Mouse (Mus musculus) kidney, adult 2 months (tissue): ENCODE results near the gene Ntf3. TPM values are rescaled to one million over a fixed set of nuclear protein-coding genes. Genes with fewer than 3 reads are reported as not detected.

Source experiments
- DNase-seq: peaks from one replicate; pipeline ENCODE4 v3.0.0; 2021
- H3K27ac ChIP-seq: fragments of 200-500 bp; 2 replicates; pipeline ENCODE4 v1.5.1; 2012; ENCODE audit warnings: low read depth, low read length, control low read depth, inconsistent platforms; ENCODE audit not compliant: insufficient read depth
- H3K27me3 ChIP-seq: fragments of 200-500 bp; replicated peaks from 2 replicates; pipeline ENCODE4 v1.6.1; 2012; ENCODE audit warnings: mild to moderate bottlenecking, moderate library complexity, low read length, inconsistent platforms; ENCODE audit not compliant: control insufficient read depth, insufficient read depth
- H3K36me3 ChIP-seq: fragments of 200-500 bp; 2 replicates; pipeline ENCODE4 v1.6.1; 2012; ENCODE audit warnings: mild to moderate bottlenecking, moderate library complexity, low read length, inconsistent platforms; ENCODE audit not compliant: control insufficient read depth, insufficient read depth
- H3K4me1 ChIP-seq: fragments of 200-500 bp; 2 replicates; pipeline ENCODE4 v1.6.1; 2011; ENCODE audit warnings: low read length; ENCODE audit not compliant: control insufficient read depth, insufficient read depth
- H3K4me3 ChIP-seq: fragments of 200-500 bp; 2 replicates; pipeline ENCODE4 v1.5.1; 2011; ENCODE audit warnings: mild to moderate bottlenecking, low read depth, low read length, control low read depth; ENCODE audit not compliant: insufficient read depth
- CTCF ChIP-seq: fragments of 200-500 bp; conservative IDR thresholded peaks from 2 replicates; pipeline ENCODE4 v1.5.1; 2011; ENCODE audit warnings: low read depth, mild to moderate bottlenecking, control low read depth, low read length, moderate library complexity, mixed read lengths; ENCODE audit not compliant: insufficient read depth, insufficient read length
- POLR2A ChIP-seq: fragments of 200-500 bp; IDR thresholded peaks from one replicate; pipeline ENCODE4 v1.6.1; 2011; ENCODE audit warnings: low read depth, low read length, control low read depth
- WGBS: fragments of 180-500 bp; shearing (Covaris S2); methylation state at CpG from one replicate; pipeline ENCODE4 v1.1.7; 2018; 5-methylcytosine and 5-hydroxymethylcytosine counted together
- polyA plus RNA-seq: library from polyadenylated mRNA; depleted of rRNA; stranded (reverse); fragments of >200 nt; gene quantifications from 2 replicates; pipeline ENCODE4 v1.2.3, GENCODE M21; 2012

Ntf3 gene
- polyA plus RNA-seq, 1 experiment = 4.1 TPM

DNA sequence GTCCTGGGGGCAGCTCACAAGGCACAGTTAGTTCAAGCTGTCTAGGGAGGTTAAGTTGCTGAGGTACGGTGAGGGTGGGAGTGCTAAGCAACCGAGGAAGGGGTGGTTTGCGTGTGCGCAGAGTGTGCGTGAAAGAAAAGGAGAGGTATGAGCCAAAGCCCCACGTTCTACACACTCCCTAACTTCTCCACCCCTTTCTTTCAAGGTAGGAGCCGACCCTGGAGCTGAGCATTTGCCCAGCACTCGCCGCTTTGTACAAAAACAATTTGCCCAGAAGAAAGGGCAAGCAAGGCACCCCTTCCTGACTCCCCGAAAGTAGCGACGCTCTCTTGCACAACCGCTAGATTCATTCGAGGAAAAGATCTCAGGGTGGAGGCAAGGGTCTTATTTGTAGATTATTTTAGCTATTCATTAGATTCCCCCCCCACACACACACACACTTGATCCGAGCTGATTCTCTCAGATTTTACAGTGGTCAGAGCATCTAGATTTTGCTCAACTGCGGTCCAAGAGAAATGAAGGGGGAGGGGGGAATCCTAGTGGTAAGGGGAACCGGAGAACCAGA is 1.0 kb downstream of the Ntf3 start:
- TF ChIP-seq POLR2A = no peak
- TF ChIP-seq CTCF = no peak
- H3K4me3 ChIP-seq = peak overlapping the region; percentile 46
- H3K36me3 ChIP-seq = no peaks in the 10 kb centered on the region
- no peaks in the 10 kb centered on the region for H3K27me3 ChIP-seq
- 47% methylated on average over 17 of the region's 17 CpGs for WGBS
- H3K27ac ChIP-seq = no peak overlapping the region
- peaks cover 5% of the 10 kb centered on the region; the same call in 1 of the 2 replicates for H3K4me1 ChIP-seq
- no peak for DNase-seq

DNA sequence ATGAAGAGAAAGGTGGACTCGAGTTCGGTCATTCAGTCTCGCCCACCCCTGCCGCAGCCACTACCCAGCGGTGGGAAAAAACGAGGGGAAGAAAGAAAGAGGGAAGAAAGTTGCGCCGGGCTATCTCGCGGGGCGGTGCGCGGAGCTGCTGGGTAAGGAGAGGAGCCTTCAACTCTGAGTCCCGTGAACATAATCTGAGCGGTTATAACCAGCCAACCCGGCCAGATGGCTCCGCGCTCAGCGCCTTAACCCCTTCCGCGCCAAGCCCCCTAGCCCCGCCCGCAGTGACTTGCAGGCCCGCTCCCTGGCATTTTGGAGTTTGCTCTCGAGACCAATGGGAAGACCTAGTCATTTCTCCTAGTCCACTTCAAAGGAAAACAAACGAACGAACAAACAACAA is 1.9 kb downstream of the Ntf3 start:
- WGBS = 4% methylated on average over 27 of the region's 27 CpGs
- TF ChIP-seq POLR2A (no peak), CTCF (no peak)
- Histone ChIP-seq H3K27me3 (no peaks in the 10 kb centered on the region), H3K4me1 (peaks cover 5% of the 10 kb centered on the region; the same call in 1 of the 2 replicates), H3K4me3 (peak overlapping the region; percentile 59), H3K27ac (no peak overlapping the region), H3K36me3 (no peaks in the 10 kb centered on the region)
- peak; percentile 43 for DNase-seq

DNA sequence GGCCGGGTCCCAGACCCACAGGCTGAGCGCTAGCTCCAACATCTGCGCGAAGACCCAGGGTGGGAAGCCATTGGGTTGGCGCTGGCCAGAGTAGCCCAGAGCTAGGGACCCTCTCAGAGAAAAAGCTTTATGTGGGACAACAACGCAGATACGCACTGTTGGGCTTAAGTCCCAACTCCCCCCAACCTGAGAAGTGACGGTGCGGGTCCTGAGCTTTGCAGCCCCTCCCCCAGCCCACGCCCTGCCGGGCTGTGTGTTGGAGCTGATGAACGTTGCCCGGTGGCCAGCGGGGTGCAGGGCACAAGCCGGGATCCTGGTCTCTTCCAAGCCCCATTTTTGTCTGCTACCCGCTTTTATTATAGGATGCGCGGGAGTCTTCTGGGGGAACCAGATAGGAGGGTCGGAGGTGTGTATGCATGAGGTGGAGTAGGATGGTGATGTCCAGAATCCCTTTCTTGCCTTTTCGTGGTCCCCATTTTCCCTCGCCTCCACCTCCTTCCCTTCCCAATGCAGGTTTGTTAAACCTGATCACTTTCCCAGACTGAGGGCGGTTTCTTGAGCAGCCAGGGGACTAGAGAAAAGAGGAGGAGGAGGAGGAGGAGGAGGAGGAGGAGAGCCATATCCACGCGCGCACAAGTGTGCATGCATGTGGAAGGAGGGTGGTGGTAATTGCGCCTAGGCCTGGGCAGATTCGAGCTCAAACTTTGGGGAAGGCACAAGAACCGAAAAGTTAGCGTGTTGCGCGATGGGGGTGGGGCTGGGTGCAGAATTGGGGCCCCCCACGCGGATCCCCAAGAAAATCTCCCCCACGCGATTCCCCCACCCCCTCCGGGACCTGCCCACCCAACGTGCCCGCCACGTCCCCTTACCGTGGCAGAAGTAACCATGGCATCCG is 2.6 kb downstream of the Ntf3 start:
- Histone ChIP-seq H3K27ac (peak overlapping the region; percentile 57), H3K4me3 (peak overlapping the region; percentile 59), H3K36me3 (no peaks in the 10 kb centered on the region), H3K27me3 (no peaks in the 10 kb centered on the region), H3K4me1 (peaks cover 5% of the 10 kb centered on the region; the same call in 1 of the 2 replicates)
- 3% methylated on average over 41 of the region's 41 CpGs for WGBS
- TF ChIP-seq POLR2A = no peak
- TF ChIP-seq CTCF = no peak
- no peak for DNase-seq

DNA sequence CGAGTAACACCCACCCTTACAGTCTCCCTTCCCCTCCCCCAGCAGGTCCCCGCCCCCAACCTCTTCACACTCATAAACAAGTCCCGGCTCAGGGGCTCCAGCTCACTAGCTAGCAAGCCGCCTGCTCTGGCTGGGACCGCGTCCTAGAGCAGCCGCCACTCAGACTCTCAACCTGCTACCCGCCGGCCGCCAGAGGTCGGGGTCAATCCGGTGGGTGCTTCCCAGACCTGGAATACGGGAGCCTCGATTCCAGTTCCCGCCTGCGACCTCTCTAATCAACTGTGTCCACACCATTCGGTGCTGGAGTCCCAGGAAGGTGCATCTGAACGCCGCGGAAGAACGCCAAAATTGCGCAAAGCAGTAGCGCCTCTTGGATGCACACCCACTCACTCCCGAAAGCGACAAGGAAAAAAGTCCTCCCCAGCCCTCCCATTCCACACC is 3.5 kb downstream of the Ntf3 start:
- Histone ChIP-seq H3K4me1 (peaks cover 5% of the 10 kb centered on the region; the same call in 1 of the 2 replicates), H3K36me3 (no peaks in the 10 kb centered on the region), H3K27ac (peak overlapping the region; percentile 57), H3K4me3 (peak overlapping the region; percentile 59), H3K27me3 (no peaks in the 10 kb centered on the region)
- peak; percentile 64 for DNase-seq
- TF ChIP-seq POLR2A = no peak
- TF ChIP-seq CTCF = no peak
- 1% methylated on average over 25 of the region's 25 CpGs for WGBS

DNA sequence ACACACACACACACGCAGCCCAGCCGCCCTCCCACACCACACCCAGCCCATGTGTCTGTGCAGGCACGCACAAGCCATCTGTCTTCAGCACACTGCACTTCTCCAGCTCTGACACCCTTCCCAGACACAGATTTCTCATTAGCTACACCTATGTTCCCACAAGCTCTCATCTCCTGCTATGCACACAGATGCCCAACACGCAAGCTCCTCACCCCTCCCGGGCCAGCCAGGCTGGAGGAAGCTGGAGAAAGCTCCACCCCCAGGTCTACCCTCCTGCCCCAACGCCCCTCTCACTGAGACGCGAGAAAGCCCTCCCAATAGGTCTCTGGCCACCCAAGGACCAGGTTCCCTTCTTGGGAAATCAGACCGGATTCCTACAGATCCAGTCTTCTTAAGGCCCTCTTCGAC is 4.4 kb downstream of the Ntf3 start:
- no peak for TF ChIP-seq CTCF
- no peak for TF ChIP-seq POLR2A
- no peaks in the 10 kb centered on the region for H3K27me3 ChIP-seq
- peak overlapping the region; percentile 47 for H3K27ac ChIP-seq
- H3K4me3 ChIP-seq = peak overlapping the region; percentile 59
- no peaks in the 10 kb centered on the region for H3K36me3 ChIP-seq
- 18% methylated on average over 10 of the region's 10 CpGs for WGBS
- H3K4me1 ChIP-seq = peaks cover 5% of the 10 kb centered on the region; the same call in 1 of the 2 replicates
- peak; percentile 41 for DNase-seq

DNA sequence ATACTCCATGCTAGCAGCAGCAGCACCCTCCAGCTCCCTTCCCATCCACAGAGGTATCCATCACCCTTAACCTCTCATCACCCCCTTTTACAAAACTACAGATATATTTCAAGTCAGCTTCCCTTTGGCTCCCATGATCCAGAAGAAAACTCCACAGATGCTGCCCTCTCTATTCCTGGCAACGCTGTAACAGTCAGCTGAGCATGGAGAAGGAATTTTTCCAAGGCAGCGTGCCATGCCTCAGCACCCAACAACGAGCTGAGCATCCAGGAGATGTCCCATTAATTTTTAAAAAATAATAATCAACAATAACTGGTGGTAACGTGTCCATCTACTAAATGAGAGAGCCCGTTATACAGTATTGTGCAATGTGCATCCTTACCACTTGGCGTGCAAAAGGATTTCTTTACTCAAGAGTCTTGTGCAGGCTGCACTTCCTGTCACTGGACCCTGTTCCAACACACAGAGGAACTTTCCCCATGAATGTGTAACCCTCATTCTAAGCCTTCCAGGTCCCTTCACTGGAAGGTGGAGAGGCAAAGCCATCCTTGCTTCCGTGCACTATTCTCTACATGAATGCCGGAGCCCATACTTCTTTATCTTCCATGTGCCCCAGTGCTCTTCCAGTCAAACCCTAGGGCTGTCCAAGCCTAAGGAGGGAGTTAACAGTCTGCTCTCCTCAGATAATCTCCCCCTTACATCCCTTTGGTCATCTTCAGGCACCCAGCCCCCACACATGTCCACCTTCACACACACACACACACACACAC is 5.0 kb downstream of the Ntf3 start:
- Histone ChIP-seq H3K27me3 (no peaks in the 10 kb centered on the region), H3K4me3 (peak overlapping the region; percentile 59), H3K27ac (peak overlapping the region; percentile 33; the same call in 1 of the 2 replicates), H3K36me3 (no peaks in the 10 kb centered on the region), H3K4me1 (peaks cover 5% of the 10 kb centered on the region; the same call in 1 of the 2 replicates)
- peak; percentile 33 for DNase-seq
- 35% methylated on average over 8 of the region's 8 CpGs for WGBS
- no peak for TF ChIP-seq CTCF
